Mouse (Mus musculus): Measurements from ENCODE around the gene Cemip. TPM values are rescaled to one million over a fixed set of nuclear protein-coding genes. Genes with fewer than 3 reads are reported as not detected.

The Cemip gene
- total RNA-seq, 2 experiments from 2014 or later: 19.0 to 19.9 TPM

- DNase-seq (ENCODE audit: low spot score in 2 of 2): no peak
These were observed 111.0 kb downstream of the Cemip start for GRCm38 (mm10) chr7:83975283-83975682.

- peak in 1 of 2 experiments; percentile 19 for DNase-seq (ENCODE audit: low spot score in 2 of 2)
These were observed 113.8 kb downstream of the Cemip start for GRCm38 (mm10) chr7:83972485-83972884.

DNA sequence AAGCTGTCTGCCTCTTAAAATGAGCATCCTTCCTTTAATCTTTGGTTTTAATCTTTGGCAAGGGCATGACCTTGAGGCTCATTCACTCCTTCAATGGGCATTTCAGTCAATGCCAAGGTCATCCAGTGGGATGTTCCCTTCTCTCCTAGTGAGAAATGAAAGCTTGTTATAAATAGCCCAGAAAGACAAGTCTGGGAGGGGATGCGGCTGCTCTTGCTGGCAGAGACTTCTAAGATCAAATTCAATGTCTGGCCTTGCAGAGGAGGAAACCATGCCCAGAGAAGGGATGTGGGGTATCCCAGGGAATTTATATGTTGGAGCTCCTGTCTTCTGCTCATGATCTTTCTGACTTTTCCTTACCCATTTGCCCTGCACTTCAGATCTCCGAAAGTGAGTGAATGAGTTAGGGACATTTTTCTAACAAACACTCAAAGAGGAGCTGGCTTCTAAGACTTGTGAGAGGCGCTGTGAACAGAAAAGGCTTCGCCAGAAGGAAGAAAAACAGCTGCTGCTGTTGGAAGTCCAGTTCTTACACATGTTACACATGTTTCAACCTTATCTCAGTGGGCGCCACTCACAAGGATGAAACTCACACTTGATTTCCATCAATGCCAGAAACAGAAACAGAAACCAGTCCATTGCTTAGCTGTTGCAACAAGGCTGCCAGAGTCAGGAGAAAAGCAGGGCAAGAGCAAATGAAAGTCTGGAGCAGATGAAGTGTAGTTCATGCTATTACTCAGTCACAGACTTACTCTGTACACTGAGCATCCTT is 120.1 kb downstream of the Cemip start:
- DNase-seq (ENCODE audit: low spot score in 2 of 2): no peak

GRCm38 (mm10) chr7:83965181-83965580 is 121.1 kb downstream of the Cemip start:
- no peak for DNase-seq (ENCODE audit: low spot score in 2 of 2)

DNA sequence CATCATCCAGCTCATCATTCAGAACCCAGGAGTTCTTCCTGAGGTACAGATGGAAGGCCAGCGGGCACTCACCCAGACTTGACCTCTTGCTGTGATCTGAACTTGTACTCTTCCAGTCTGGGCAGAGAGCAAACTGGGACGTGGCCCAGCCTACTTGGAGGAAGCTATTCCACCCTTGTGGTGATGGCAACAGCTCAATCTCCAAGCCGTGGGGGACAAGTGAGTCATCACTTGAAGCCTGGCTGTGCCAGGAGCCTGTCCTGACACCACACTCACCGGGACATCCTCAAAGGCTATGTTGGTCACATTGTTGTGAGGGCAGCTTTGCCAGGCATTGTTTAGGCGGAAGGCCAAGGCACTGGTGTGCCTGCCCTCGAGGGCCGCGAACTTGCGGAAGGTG is 133.8 kb downstream of the Cemip start:
- DNase-seq (ENCODE audit: low spot score in 2 of 2): no peak

DNA sequence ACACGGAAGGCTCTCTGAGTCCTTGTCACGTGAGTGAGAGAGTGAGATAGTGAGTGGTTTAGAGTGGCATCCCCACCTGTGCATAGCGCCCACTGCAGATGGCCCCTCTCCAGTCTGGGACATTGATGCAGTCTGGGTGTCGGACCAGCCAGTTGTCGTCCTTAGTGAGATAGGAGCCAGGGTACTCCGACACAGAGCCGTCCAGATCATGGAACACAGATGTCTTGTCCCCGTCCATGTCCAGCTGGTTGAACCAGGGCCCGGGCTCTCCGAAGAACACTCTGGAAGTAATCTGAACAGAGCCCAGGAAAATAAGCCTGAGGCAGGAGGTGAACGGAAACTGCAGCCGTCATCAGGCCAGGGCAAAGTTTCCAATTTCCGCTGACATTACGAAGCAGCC is 135.0 kb downstream of the Cemip start:
- no peak for DNase-seq (ENCODE audit: low spot score in 2 of 2)

GRCm38 (mm10) chr7:83949662-83950061 is 136.6 kb downstream of the Cemip start:
- DNase-seq (ENCODE audit: low spot score in 2 of 2): no peak

DNA sequence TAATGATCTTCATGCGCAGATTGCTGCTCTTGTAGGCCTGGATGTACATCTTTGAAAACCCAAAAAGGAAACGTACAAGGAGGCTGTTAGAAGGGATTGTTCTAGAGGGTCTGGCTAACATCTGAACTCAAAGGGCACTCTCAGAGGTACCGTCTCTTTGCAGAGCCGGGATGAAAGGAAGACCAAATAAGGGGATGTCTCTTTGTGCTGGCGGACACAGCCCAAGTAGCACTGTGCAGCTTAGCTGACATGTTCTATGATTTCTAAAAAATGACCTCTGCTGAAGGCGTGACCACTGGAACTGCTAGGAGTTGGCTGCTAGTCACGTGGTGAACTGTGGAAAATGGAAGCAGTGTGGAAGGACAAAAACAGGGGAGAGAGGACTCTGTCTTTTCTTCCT is 137.6 kb downstream of the Cemip start:
- DNase-seq (ENCODE audit: low spot score in 2 of 2): no peak

GRCm38 (mm10) chr7:83941701-83942101 is 144.6 kb downstream of the Cemip start:
- DNase-seq (ENCODE audit: low spot score in 2 of 2): no peak

DNA sequence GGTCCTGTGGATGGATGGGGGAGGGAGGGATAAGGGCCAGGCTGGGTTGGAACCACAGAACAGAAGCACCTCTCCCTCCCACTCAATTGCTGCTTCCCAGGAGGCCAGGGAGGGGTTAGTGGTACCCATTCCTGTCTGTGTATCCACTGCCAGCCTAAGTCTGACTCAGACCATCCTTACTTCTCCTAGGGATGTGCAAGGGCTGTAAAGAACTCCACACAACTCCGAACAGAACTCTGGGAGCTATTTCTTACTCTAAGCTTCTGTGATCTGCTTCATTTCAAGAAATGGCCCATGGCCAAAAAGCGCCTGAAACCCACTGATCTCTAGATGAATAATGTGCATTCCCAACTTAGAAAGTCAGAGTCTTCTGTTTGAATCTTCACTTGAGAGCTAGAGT is 146.2 kb downstream of the Cemip start:
- no peak for DNase-seq (ENCODE audit: low spot score in 2 of 2)

DNA sequence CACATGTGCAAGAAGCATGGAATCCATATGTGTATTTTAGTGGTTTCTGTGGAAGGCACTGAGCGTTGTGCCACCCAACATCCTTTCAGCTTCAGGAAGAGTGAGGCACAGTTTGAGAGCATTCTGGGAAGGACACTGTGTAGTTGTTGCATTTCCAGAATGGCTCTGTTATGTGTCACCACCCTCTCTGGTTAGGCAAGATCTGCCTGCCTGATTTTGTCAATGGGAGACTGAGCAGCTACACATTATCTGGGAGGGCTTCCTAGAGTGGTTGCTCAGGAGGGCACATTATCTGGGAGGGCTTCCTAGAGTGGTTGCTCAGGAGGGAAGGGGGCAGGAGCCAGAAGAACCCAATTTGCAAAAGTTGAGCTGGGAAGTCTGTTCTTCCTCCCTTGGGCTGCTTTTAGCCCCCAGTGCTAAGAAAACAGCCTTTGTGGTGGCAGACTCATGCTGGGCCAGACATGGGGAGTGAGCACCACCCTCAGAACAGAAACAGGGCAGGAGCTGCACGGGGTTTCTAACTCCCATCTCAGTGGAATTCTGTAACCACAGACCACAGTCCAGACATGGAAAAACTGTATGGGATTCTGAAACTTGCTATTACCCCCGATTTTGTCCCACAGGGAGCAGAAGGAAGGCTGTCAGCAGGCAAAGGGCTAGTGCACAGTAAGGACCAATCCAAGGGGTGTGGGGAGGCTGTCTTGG is 147.1 kb downstream of the Cemip start:
- no peak for DNase-seq (ENCODE audit: low spot score in 2 of 2)

DNA sequence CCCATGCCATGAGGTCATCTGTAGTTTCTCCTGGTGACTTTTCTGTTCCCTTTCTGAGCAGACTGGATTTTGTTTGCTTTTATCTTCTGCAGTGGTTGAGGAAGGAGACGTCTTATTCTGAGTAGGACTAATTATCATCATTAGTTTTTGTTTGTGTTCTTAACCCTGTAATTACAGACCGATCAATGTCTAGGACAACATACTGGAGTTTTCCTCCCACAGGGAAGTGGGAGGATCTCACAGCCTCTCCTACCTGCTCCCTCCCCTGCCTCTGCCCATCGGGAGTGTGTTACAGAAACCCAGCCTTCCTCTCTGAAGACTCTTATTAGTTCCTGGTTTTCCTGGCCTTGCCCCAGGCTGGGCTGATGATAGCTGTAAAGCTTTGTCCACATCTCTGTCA is 164.7 kb downstream of the Cemip start:
- DNase-seq (ENCODE audit: low spot score in 2 of 2): no peak

DNA sequence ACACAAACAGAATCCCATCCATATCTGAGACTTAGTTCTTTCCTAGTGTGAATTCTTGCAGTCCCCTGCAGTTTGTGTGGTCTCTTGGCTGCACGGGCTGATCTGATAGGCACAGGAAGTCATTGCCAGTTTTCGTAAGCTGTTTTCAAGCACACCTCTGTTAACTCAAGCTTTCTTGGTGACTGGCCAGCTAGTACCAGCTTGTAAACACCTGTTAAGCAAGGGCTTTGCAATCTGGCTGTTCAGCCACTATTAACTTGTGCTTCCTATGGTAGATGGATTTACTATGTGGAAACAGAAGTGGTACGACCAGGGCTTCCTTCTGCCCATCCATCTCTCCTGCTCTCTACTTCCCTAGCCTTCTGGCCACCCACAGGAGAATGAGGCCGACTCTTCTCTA is 166.1 kb downstream of the Cemip start:
- no peak for DNase-seq (ENCODE audit: low spot score in 2 of 2)

DNA sequence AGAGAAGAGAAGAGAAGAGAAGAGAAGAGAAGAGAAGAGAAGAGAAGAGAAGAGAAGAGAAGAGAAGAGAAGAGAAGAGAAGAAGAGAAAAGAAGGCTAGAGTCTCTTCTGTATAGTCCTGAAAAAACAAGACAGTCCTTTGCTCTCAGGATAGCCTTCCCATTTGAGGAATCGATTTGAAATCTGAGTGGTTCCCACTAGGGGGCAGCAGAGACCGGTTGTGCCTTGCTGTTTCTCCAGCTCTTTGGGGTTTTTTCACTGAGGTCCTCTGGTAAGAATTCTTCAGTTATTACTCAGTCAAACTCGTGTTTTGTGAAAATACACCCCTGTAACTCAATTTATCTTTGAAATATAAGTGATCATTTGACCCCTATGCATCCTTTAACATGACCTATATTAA is 171.7 kb downstream of the Cemip start:
- DNase-seq (ENCODE audit: low spot score in 2 of 2): peak; percentile 93 to 94

DNA sequence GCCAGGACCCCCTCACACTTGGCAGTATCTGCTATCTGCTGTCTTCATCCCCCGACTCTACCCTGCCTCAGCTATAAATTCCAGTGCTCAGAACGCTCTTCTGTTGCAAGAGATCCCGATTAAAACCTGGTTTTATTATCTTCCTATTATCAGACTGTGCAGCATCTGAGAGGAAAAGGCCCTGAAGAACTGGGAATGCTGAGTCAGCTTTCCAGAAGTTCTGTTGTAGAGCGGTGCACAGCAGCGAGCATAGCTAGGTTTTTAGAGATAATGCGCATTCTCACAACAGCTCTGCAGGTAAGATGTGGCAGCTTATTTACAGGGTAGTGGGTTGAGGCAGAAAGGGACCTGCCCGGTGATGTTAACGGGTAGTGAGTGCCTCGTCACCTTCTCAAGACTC is 172.3 kb downstream of the Cemip start:
- no peak for DNase-seq (ENCODE audit: low spot score in 2 of 2)

- no peak for DNase-seq (ENCODE audit: low spot score in 2 of 2)
These were observed 172.8 kb downstream of the Cemip start for GRCm38 (mm10) chr7:83913405-83913932.

DNA sequence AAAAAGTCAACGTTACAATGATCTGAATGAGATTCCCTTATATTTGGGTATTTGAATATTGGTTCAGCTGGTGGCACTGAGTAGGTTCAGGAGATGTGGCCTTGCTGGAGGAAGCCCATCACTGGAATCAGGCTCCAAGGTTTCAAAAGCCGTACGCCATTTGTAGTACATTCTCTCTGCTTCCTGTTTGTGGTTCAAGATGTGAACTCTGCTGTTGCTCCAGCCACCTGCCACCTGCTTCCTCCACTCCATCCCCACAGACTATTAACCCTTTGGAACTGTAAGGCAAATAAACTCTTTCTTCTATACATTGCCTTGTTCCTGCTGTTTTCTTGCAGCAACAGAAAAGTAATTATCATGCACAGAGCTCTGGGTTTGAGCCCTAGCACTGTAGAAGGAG is 174.4 kb downstream of the Cemip start:
- DNase-seq (ENCODE audit: low spot score in 2 of 2): no peak

- no peak for DNase-seq (ENCODE audit: low spot score in 2 of 2)
These were observed 181.5 kb downstream of the Cemip start for GRCm38 (mm10) chr7:83904831-83905230.

GRCm38 (mm10) chr7:83902296-83903145 is 183.8 kb downstream of the Cemip start:
- DNase-seq (ENCODE audit: low spot score in 2 of 2): no peak

GRCm38 (mm10) chr7:83901425-83901824 is 184.9 kb downstream of the Cemip start:
- DNase-seq (ENCODE audit: low spot score in 2 of 2): no peak

- no peak for DNase-seq (ENCODE audit: low spot score in 2 of 2)
These were observed 185.8 kb downstream of the Cemip start for GRCm38 (mm10) chr7:83900519-83900918.

- DNase-seq (ENCODE audit: low spot score in 2 of 2): no peak
These were observed 188.0 kb downstream of the Cemip start for GRCm38 (mm10) chr7:83898267-83898666.
